Mouse (Mus musculus) spleen, postnatal 0 days (tissue): ENCODE measurements around the gene Ndufs6. TPM values are rescaled to one million over a fixed set of nuclear protein-coding genes. Genes with fewer than 3 reads are reported as not detected.

Experiments
- polyA plus RNA-seq: library from polyadenylated mRNA; unstranded; fragments of >200 nt; fragmentation: Nextera tagmentation; extraction: Ambion mirVana; gene quantifications from 2 replicates; pipeline ENCODE4 v1.2.1, GENCODE M21; 2015

Gene Ndufs6
- 251 and 278 TPM in 2 replicates for polyA plus RNA-seq

DNA sequence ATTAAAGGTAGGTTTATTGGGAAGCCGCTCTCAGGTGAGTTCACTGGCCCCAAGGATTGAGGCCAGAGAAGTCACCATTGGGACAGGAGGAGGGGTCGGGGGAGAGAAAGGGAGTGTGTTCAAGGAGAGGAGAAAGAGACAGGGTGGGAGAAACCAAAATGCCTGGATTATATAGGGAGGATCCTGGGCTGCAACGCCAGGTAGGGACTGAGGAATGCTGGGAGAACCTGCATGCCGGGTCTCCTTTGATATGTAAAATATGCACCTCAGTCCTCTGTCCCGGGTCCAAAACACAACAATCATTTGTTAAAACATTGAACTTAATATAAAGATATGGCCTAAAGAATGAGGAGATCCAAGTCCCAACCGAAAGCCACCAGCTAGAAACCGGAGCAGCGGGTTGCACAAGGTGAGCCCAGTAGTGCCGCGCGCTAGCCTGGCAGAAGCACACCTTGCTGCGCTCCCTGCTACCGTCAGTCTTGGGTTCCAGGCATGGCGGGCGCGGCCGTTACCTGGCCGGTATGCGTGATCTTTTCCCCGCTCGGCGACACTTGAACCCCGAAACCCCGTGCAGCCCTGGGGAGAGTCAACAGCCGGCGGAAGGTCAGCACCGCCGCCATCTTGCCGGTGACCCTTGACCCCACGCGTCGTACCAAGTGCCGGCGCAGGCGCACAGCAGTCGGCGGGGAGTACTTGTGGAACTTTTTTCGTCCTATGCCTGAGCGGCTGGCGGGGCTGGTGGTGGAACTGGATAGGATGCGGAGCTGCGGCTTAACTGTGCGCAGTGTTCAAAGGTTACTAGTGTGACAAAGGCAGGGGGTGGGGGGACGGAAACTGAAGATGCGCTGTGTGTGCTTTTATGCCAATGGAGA lies at the start of gene Ndufs6, which contains the start of gene Mrpl36:
Ndufs6 (minus strand) TSS at position 716 of the 872 bp plus-strand sequence.
Mrpl36 (plus strand) TSS at position 687 of the 872 bp plus-strand sequence.

Other genes starting within 250 kb of the Ndufs6 start
- not detected in 2 replicates for gene Irx4, start 68.1 kb downstream of the Ndufs6 start, polyA plus RNA-seq
- 116 TPM in 2 replicates for gene Mrpl36, start within 50 bp of the Ndufs6 start, polyA plus RNA-seq
- gene Lpcat1, start 138.7 kb upstream of the Ndufs6 start, polyA plus RNA-seq, result 89.7 and 101 TPM in 2 replicates
- 0.10 and 0.14 TPM in 2 replicates for gene Slc6a3, start 208.2 kb upstream of the Ndufs6 start, polyA plus RNA-seq